Mouse (Mus musculus): ENCODE data around the gene Krtap19-5.

DNA sequence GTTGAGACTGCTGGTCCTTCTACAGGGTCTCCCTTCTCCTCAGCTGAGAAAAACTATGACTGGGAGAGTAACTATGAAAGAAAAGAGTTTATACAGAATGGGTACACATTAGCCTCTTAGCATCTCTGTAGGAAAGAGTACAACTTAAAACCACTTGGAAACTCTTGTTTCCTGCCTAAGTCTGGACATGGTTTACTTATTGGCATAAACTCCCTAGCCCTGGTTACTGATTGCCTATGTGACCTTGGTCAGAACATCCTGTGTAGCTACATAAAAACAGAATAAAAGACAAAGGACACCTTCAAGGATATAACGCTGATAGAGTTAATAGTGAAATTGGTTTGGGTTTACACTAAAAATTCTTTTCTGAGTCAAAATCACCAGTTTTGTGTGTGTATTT lies 48.9 kb downstream of the Krtap19-5 start:
- no peak for TF ChIP-seq POLR2A (IDR thresholded peaks at IDR 0.05; ENCODE audit: insufficient read depth, low read depth, low read length)
- no peak for TF ChIP-seq CTCF (IDR thresholded peaks at IDR 0.05; ENCODE audit: insufficient read depth, low read depth, low read length)

All from olfactory bulb, adult 2 months (tissue).